Mouse (Mus musculus) urinary bladder, adult 18-20 months (tissue): ENCODE results near the gene Ctsd.
"Not testable (repeated sequence)": the region's sequence is repeated elsewhere in the genome, so short reads cannot be mapped to it uniquely, and the experiment has no call there.

ENCODE experiments used
- DNase-seq, 2 experiments: peaks; one replicate each; pipeline ENCODE4 v3.0.0; 2022; ENCODE audit warnings: low spot score in 2 of 2, mixed read lengths in 2 of 2

Gene Ctsd

GRCm38 (mm10) chr7:142335151-142335550, 52.7 kb downstream of the Ctsd start:
- DNase-seq = no peak

- peak; percentile 73 to 90 for DNase-seq
These were observed 53.6 kb downstream of the Ctsd start for GRCm38 (mm10) chr7:142334246-142334645.

- not testable (repeated sequence) for DNase-seq
These were observed 55.1 kb downstream of the Ctsd start for GRCm38 (mm10) chr7:142332741-142333140.

- DNase-seq = no peak
These were observed 56.6 kb downstream of the Ctsd start for GRCm38 (mm10) chr7:142331281-142331680.

- DNase-seq = no peak
These were observed 57.5 kb downstream of the Ctsd start for GRCm38 (mm10) chr7:142330271-142330724.

GRCm38 (mm10) chr7:142328507-142328906, 59.3 kb downstream of the Ctsd start:
- no peak for DNase-seq

GRCm38 (mm10) chr7:142326714-142327445, 61.0 kb downstream of the Ctsd start:
- DNase-seq = no peak
